Mouse (Mus musculus): ENCODE measurements around the gene Tle3. TPM values are rescaled to one million over a fixed set of nuclear protein-coding genes. Genes with fewer than 3 reads are reported as not detected.

The Tle3 gene
- total RNA-seq, 2 experiments from 2014 or later, result 105 to 116 TPM

GRCm38 (mm10) chr9:61375802-61376561 is 3.8 kb downstream of the Tle3 start:
- no peak for DNase-seq (ENCODE audit: low spot score in 2 of 2)

GRCm38 (mm10) chr9:61376650-61377049 is 4.5 kb downstream of the Tle3 start:
- DNase-seq (ENCODE audit: low spot score in 2 of 2), result no peak

- no peak for DNase-seq (ENCODE audit: low spot score in 2 of 2)
Observed at GRCm38 (mm10) chr9:61377706-61378479, 5.7 kb downstream of the Tle3 start.

- DNase-seq (ENCODE audit: low spot score in 2 of 2), result no peak
Observed at GRCm38 (mm10) chr9:61378516-61378915, 6.3 kb downstream of the Tle3 start.

GRCm38 (mm10) chr9:61379016-61379634 is 7.0 kb downstream of the Tle3 start:
- DNase-seq (ENCODE audit: low spot score in 2 of 2), result no peak

- DNase-seq (ENCODE audit: low spot score in 2 of 2), result no peak
Observed at GRCm38 (mm10) chr9:61380258-61381062, 8.3 kb downstream of the Tle3 start.

- no peak for DNase-seq (ENCODE audit: low spot score in 2 of 2)
Observed at GRCm38 (mm10) chr9:61381063-61381408, 8.9 kb downstream of the Tle3 start.

- no peak for DNase-seq (ENCODE audit: low spot score in 2 of 2)
Observed at GRCm38 (mm10) chr9:61381445-61381844, 9.3 kb downstream of the Tle3 start.

GRCm38 (mm10) chr9:61382595-61383186 is 10.5 kb downstream of the Tle3 start:
- DNase-seq (ENCODE audit: low spot score in 2 of 2), result no peak

- no peak for DNase-seq (ENCODE audit: low spot score in 2 of 2)
Observed at GRCm38 (mm10) chr9:61384101-61384500, 11.9 kb downstream of the Tle3 start.

- DNase-seq (ENCODE audit: low spot score in 2 of 2), result no peak
Observed at GRCm38 (mm10) chr9:61384646-61385443, 12.7 kb downstream of the Tle3 start.

GRCm38 (mm10) chr9:61385753-61386152 is 13.6 kb downstream of the Tle3 start:
- no peak for DNase-seq (ENCODE audit: low spot score in 2 of 2)

GRCm38 (mm10) chr9:61386314-61386713 is 14.1 kb downstream of the Tle3 start:
- DNase-seq (ENCODE audit: low spot score in 2 of 2), result no peak

- DNase-seq (ENCODE audit: low spot score in 2 of 2), result no peak
Observed at GRCm38 (mm10) chr9:61387797-61388196, 15.6 kb downstream of the Tle3 start.

- no peak for DNase-seq (ENCODE audit: low spot score in 2 of 2)
Observed at GRCm38 (mm10) chr9:61388214-61388613, 16.0 kb downstream of the Tle3 start.

- no peak for DNase-seq (ENCODE audit: low spot score in 2 of 2)
Observed at GRCm38 (mm10) chr9:61388689-61389403, 16.7 kb downstream of the Tle3 start.

- DNase-seq (ENCODE audit: low spot score in 2 of 2), result no peak
Observed at GRCm38 (mm10) chr9:61389404-61389701, 17.2 kb downstream of the Tle3 start.

GRCm38 (mm10) chr9:61391570-61392337 is 19.6 kb downstream of the Tle3 start:
- DNase-seq (ENCODE audit: low spot score in 2 of 2), result no peak

GRCm38 (mm10) chr9:61392338-61392620 is 20.1 kb downstream of the Tle3 start:
- DNase-seq (ENCODE audit: low spot score in 2 of 2), result no peak

Measured in adrenal gland, postnatal 4 days (tissue).